ENCODE assay signal across 9 mouse cellular contexts in the genomic region with DNA sequence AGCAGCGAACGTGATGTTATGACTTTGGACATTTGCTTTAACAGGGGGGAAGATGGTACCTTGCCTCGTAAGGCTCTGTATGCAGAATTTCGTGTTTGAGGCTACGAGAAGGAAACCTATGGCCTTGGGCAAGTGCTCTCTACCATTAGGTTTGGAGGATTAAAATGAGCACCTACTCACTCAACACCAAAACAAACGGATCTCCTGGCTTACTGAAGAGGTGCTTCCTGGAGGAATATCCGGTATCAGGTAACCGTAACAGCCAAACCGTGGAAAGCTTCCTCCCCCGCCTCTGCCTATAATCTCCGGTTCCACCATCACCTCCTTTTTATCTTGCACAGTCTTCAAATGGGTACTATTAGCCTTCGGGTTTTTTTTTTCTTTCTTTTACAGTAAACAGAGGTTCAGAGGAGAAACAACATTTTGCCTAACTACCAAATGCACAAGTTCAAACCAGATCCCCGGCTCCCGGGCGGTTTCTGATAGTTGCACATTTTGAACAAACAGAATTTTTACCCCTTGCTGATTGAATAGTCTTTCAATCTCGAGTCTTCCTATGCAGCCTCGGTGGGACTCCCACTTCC. TPM values are rescaled to one million over a fixed set of nuclear protein-coding genes. Genes with fewer than 3 reads are reported as not detected.
DNase-seq lines count a peak whose midpoint lies in the region; ATAC-seq and TF ChIP-seq lines count a peak whose summit lies in the region.
"Had no signal": no experiment of that assay in that cellular context is flagged by ENCODE, and none has a peak within 500 bp of the region (broad histone marks: within the 10 kb centered on the region; RNA-seq: fewer than 3 reads in every experiment).

No protein-coding gene starts in this region.

- no peaks in the 10 kb centered on the region; the same call in 1 of the 2 replicates for H3K4me1 ChIP-seq in embryonic facial prominence, embryonic 11.5 days (ENCODE audit: control insufficient read depth, insufficient read depth, low read length)
- H3K4me1 ChIP-seq in intestine, embryonic 14.5 days (replicated peaks; ENCODE audit: control insufficient read depth, insufficient read depth, low read length): peaks cover 20% of the 10 kb centered on the region
- peaks cover 33% of the 10 kb centered on the region for H3K4me1 ChIP-seq in neural tube, embryonic 13.5 days (replicated peaks)

- WGBS in embryonic facial prominence, embryonic 11.5 days: 9% methylated on average over 17 of the region's 17 CpGs
- 5% methylated on average over 17 of the region's 17 CpGs for WGBS in intestine, embryonic 14.5 days
- WGBS in neural tube, embryonic 13.5 days: 11% methylated on average over 17 of the region's 17 CpGs

- peaks cover 61% of the 10 kb centered on the region for H3K36me3 ChIP-seq in C2C12 (ENCODE audit: control insufficient read depth, insufficient read depth)
- peaks cover 20% of the 10 kb centered on the region for H3K36me3 ChIP-seq in embryonic facial prominence, embryonic 11.5 days (replicated peaks; ENCODE audit: control insufficient read depth, insufficient read depth, low read depth, low read length)
- H3K36me3 ChIP-seq in intestine, embryonic 14.5 days (ENCODE audit: control insufficient read depth, insufficient read depth, low read length): peaks cover 55% of the 10 kb centered on the region
- H3K36me3 ChIP-seq in neural tube, embryonic 13.5 days: peaks cover 52% of the 10 kb centered on the region

- H3K27me3 ChIP-seq in C2C12 (ENCODE audit: control insufficient read depth, insufficient read depth, insufficient read length): no peaks in the 10 kb centered on the region
- no peaks in the 10 kb centered on the region for H3K27me3 ChIP-seq in embryonic facial prominence, embryonic 11.5 days (ENCODE audit: control insufficient read depth, insufficient read depth, low read length)
- H3K27me3 ChIP-seq in intestine, embryonic 14.5 days (replicated peaks; ENCODE audit: control insufficient read depth, insufficient read depth, low read length): no peaks in the 10 kb centered on the region
- no peaks in the 10 kb centered on the region for H3K27me3 ChIP-seq in neural tube, embryonic 13.5 days
- H3K27me3 ChIP-seq: Patski had no signal

- H3K79me3 ChIP-seq in C2C12 (ENCODE audit: low read depth): peaks cover 72% of the 10 kb centered on the region

- no peaks in the 10 kb centered on the region for H3K9me3 ChIP-seq in embryonic facial prominence, embryonic 11.5 days (replicated peaks; ENCODE audit: control insufficient read depth, low read length)
- no peaks in the 10 kb centered on the region for H3K9me3 ChIP-seq in intestine, embryonic 14.5 days (ENCODE audit: control insufficient read depth, low read length)
- H3K9me3 ChIP-seq in neural tube, embryonic 13.5 days: no peaks in the 10 kb centered on the region

- H3K79me2 ChIP-seq in C2C12 (ENCODE audit: control insufficient read depth, insufficient read depth): peaks cover 86% of the 10 kb centered on the region

- ATAC-seq in embryonic facial prominence, embryonic 11.5 days (replicated peaks; ENCODE audit: insufficient number of reproducible peaks, low FRiP score, low TSS enrichment, low read depth): no peak
- ATAC-seq in intestine, embryonic 14.5 days (replicated peaks; ENCODE audit: low FRiP score, low TSS enrichment, low read depth): no peak
- no peak for ATAC-seq in neural tube, embryonic 13.5 days (ENCODE audit: low read depth)
- ATAC-seq: Patski had no signal

- peak overlapping the region; percentile 58 for H3K4me2 ChIP-seq in embryonic facial prominence, embryonic 11.5 days (ENCODE audit: low read depth, low read length)
- peak overlapping the region; percentile 93 for H3K4me2 ChIP-seq in intestine, embryonic 14.5 days (ENCODE audit: low read length)
- H3K4me2 ChIP-seq in neural tube, embryonic 13.5 days: peak overlapping the region; percentile 80

- H3K27ac ChIP-seq in gastrocnemius, adult 2 months: peak overlapping the region; percentile 92
- peak overlapping the region; percentile 83 for H3K27ac ChIP-seq in embryonic facial prominence, embryonic 11.5 days (replicated peaks; ENCODE audit: low read depth, low read length)
- peak overlapping the region; percentile 92 for H3K27ac ChIP-seq in intestine, embryonic 14.5 days (ENCODE audit: low read depth)
- peak overlapping the region; percentile 94 for H3K27ac ChIP-seq in neural tube, embryonic 13.5 days (replicated peaks)

- no peak for TF ChIP-seq CTCF in gastrocnemius, adult 2 months (IDR thresholded peaks at IDR 0.05)
- no peak for TF ChIP-seq CTCF in C2C12 (IDR thresholded peaks at IDR 0.05; ENCODE audit: control insufficient read depth, insufficient read depth, insufficient read length)

- H3K4me3 ChIP-seq in gastrocnemius, adult 2 months: peak overlapping the region; percentile 77
- H3K4me3 ChIP-seq in C2C12 (ENCODE audit: insufficient read depth, poor library complexity, severe bottlenecking): peak overlapping the region; percentile 94
- peak overlapping the region; percentile 94 for H3K4me3 ChIP-seq in embryonic facial prominence, embryonic 11.5 days (ENCODE audit: low read depth, low read length)
- H3K4me3 ChIP-seq in intestine, embryonic 14.5 days (ENCODE audit: low read depth, low read length): peak overlapping the region; percentile 98
- H3K4me3 ChIP-seq in neural tube, embryonic 13.5 days: peak overlapping the region; percentile 96

- peak overlapping the region; percentile 82 for H3ac ChIP-seq in C2C12 (ENCODE audit: control insufficient read depth, insufficient read length, low read depth)

- DNase-seq in gastrocnemius, adult 2 months: no peak
- DNase-seq in gastrocnemius, adult 8-10 months (ENCODE audit: low spot score in 2 of 2): no peak
- DNase-seq in embryonic facial prominence, embryonic 11.5 days (ENCODE audit: low spot score): peak; percentile 44
- peak; percentile 64 for DNase-seq in intestine, embryonic 14.5 days (ENCODE audit: low spot score)
- no peak for DNase-seq in cerebellum, adult 9-10 months
- DNase-seq in adrenal gland, postnatal 4 days (ENCODE audit: low spot score in 2 of 2): no peak

- intact Hi-C loops in gastrocnemius, adult 2 months (cut with DNase I): loop anchor here (5.0 kb wide), 1 partner anchor 199 kb away; no protein-coding TSS in a partner anchor

- peak overlapping the region; percentile 97 for H3K9ac ChIP-seq in embryonic facial prominence, embryonic 11.5 days (replicated peaks; ENCODE audit: low read length)
- H3K9ac ChIP-seq in intestine, embryonic 14.5 days (ENCODE audit: low read length): peak overlapping the region; percentile 98
- H3K9ac ChIP-seq in neural tube, embryonic 13.5 days: peak overlapping the region; percentile 97

TF ChIP-seq in C2C12, 6 proteins besides CTCF, POLR2A, EP300 and RAD21:
- TF ChIP-seq MYOG (IDR thresholded peaks at IDR 0.05; ENCODE audit: control insufficient read depth, extremely low read depth, insufficient read length): no peak
- TF ChIP-seq MAX (IDR thresholded peaks at IDR 0.05): no peak

RNA-seq across cellular contexts. Expression of a gene that starts 0.5 kb away (rescaled TPM):
- total RNA-seq in gastrocnemius, adult 2 months (2021): 10 to 100 TPM; 60.3 to 64.2 TPM
- total RNA-seq in gastrocnemius, adult 8-10 months (2022): 10 to 100 TPM; 61.0 to 68.2 (median 64.3) TPM
- polyA plus RNA-seq in C2C12 (2012; fragmentation: generic; extraction: Trizol): 36.9 TPM
- 74.9 and 75.6 TPM in 2 replicates for polyA plus RNA-seq in embryonic facial prominence, embryonic 11.5 days (2014; fragmentation: Nextera tagmentation; extraction: Ambion mirVana)
- 66.0 and 72.3 TPM in 2 replicates for polyA plus RNA-seq in intestine, embryonic 14.5 days (2014; fragmentation: Nextera tagmentation; extraction: Ambion mirVana)
- polyA plus RNA-seq in neural tube, embryonic 13.5 days (2015; fragmentation: Nextera tagmentation; extraction: Ambion mirVana): 74.2 and 78.9 TPM in 2 replicates
- total RNA-seq in adrenal gland, postnatal 4 days (2021): 10 to 100 TPM; 59.7 to 64.1 TPM

RNA-seq across cellular contexts. Expression of a gene that starts 0.7 kb away (rescaled TPM):
- total RNA-seq in gastrocnemius, adult 2 months (2021): 10 to 100 TPM; 16.9 to 19.7 TPM
- 10 to 100 TPM; 14.1 to 19.3 (median 14.3) TPM for total RNA-seq in gastrocnemius, adult 8-10 months (2022)
- polyA plus RNA-seq in C2C12 (2012; fragmentation: generic; extraction: Trizol): 91.8 TPM
- polyA plus RNA-seq in embryonic facial prominence, embryonic 11.5 days (2014; fragmentation: Nextera tagmentation; extraction: Ambion mirVana): 212 and 213 TPM in 2 replicates
- 149 and 176 TPM in 2 replicates for polyA plus RNA-seq in intestine, embryonic 14.5 days (2014; fragmentation: Nextera tagmentation; extraction: Ambion mirVana)
- 93.9 and 112 TPM in 2 replicates for polyA plus RNA-seq in neural tube, embryonic 13.5 days (2015; fragmentation: Nextera tagmentation; extraction: Ambion mirVana)
- total RNA-seq in adrenal gland, postnatal 4 days (2021): 100 to 1,000 TPM in 1 of 2 experiments, 10 to 100 TPM in 1; 93.3 to 108 TPM

RNA-seq across cellular contexts. Expression of a gene that starts 40.2 kb away (rescaled TPM):
- total RNA-seq in gastrocnemius, adult 2 months (2021): 1 to 10 TPM; 5.2 TPM
- 1 to 10 TPM; 1.6 to 5.5 (median 4.3) TPM for total RNA-seq in gastrocnemius, adult 8-10 months (2022)
- 8.6 TPM for polyA plus RNA-seq in C2C12 (2012; fragmentation: generic; extraction: Trizol)
- polyA plus RNA-seq in embryonic facial prominence, embryonic 11.5 days (2014; fragmentation: Nextera tagmentation; extraction: Ambion mirVana): 0.15 and 0.66 TPM in 2 replicates
- 1.2 and 1.5 TPM in 2 replicates for polyA plus RNA-seq in intestine, embryonic 14.5 days (2014; fragmentation: Nextera tagmentation; extraction: Ambion mirVana)
- 2.5 and 2.6 TPM in 2 replicates for polyA plus RNA-seq in neural tube, embryonic 13.5 days (2015; fragmentation: Nextera tagmentation; extraction: Ambion mirVana)
- total RNA-seq in adrenal gland, postnatal 4 days (2021): 1 to 10 TPM; 5.6 to 9.2 TPM

RNA-seq across cellular contexts. Expression of a gene that starts 56.4 kb away (rescaled TPM):
- 1 to 10 TPM; 4.4 TPM for total RNA-seq in gastrocnemius, adult 2 months (2021)
- total RNA-seq in gastrocnemius, adult 8-10 months (2022): 1 to 10 TPM; 3.6 to 4.5 (median 4.0) TPM
- 6.4 TPM for polyA plus RNA-seq in C2C12 (2012; fragmentation: generic; extraction: Trizol)
- polyA plus RNA-seq in embryonic facial prominence, embryonic 11.5 days (2014; fragmentation: Nextera tagmentation; extraction: Ambion mirVana): 5.6 and 6.8 TPM in 2 replicates
- 8.2 and 9.6 TPM in 2 replicates for polyA plus RNA-seq in intestine, embryonic 14.5 days (2014; fragmentation: Nextera tagmentation; extraction: Ambion mirVana)
- polyA plus RNA-seq in neural tube, embryonic 13.5 days (2015; fragmentation: Nextera tagmentation; extraction: Ambion mirVana): 6.9 and 8.4 TPM in 2 replicates
- 10 to 100 TPM in 1 of 2 experiments, 1 to 10 TPM in 1; 8.9 to 10.9 TPM for total RNA-seq in adrenal gland, postnatal 4 days (2021)

Comparison
In these comparisons a context has a peak if more than half of its experiments do, and no peak if none do; other contexts are left out.
1. DNase-seq: peak in embryonic facial prominence, embryonic 11.5 days (single experiment) and intestine, embryonic 14.5 days (single experiment); none in gastrocnemius, adult 2 months (single experiment), gastrocnemius, adult 8-10 months (0 of 2), cerebellum, adult 9-10 months (single experiment) and adrenal gland, postnatal 4 days (0 of 2).
2. Peak in every context shown above with its lines, with median percentiles within 50 percentile points of each other: H3K27ac ChIP-seq, H3K4me3 ChIP-seq, H3K4me2 ChIP-seq and H3K9ac ChIP-seq.